Mouse (Mus musculus): ENCODE measurements at regions not wholly inside any gene's neighbourhood (a gene's known extent, or its start where the extent isn't known, plus 50 kb on each side); places are given as distances from the start of the nearest gene placed in this dataset.

DNA sequence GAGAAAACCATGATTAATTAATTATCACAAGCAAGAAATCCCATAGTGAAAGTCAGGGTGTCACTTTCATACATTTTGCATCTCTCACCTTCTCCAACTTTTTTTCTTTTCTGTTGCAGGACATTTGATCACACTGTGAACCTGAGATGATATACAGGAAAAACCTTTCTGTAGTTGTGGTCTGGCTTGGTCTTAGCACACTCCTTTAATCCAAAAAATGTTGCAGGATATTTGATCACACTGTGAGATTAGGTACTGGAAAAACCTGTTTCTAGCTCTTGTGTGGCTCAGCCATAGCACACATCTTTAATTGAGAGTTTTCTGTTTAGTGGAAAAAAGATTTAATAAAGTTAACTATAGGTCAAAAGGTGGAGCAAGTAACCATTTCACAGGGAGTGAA lies 645.6 kb upstream of the Zfp804a start:
- DNase-seq (ENCODE audit: low spot score): no peak

DNA sequence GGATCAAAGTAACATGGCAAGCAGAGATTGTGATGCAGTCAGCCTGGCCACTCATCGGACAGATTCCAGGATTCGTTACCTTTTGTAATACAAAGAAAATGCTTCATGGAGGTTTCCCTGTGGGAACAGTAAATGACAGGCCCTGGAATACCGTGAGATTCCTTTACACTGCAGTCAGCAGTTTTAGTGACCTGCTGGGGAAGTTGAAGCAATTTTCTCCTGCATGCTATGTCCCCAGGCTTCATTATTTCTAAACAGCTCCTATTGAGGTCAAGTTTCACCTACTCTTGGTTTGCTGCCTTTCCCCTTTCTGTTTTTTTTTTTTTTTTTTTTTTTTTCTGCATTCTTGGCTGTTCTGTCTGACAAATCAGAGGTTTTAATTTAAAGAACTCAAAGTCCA lies 641.3 kb upstream of the Zfp804a start:
- DNase-seq (ENCODE audit: low spot score): no peak

- peak; percentile 5 for DNase-seq (ENCODE audit: low spot score)
Observed at GRCm38 (mm10) chr2:81431411-81431810, 621.6 kb upstream of the Zfp804a start.

GRCm38 (mm10) chr2:81439082-81439481 lies 613.9 kb upstream of the Zfp804a start:
- no peak for DNase-seq (ENCODE audit: low spot score)

- DNase-seq (ENCODE audit: low spot score): no peak
Observed at GRCm38 (mm10) chr2:81440929-81441328, 612.1 kb upstream of the Zfp804a start.

- DNase-seq (ENCODE audit: low spot score): no peak
Observed at GRCm38 (mm10) chr2:81450514-81450913, 602.5 kb upstream of the Zfp804a start.

- no peak for DNase-seq (ENCODE audit: low spot score)
Observed at GRCm38 (mm10) chr2:81488821-81489220, 564.2 kb upstream of the Zfp804a start.

DNA sequence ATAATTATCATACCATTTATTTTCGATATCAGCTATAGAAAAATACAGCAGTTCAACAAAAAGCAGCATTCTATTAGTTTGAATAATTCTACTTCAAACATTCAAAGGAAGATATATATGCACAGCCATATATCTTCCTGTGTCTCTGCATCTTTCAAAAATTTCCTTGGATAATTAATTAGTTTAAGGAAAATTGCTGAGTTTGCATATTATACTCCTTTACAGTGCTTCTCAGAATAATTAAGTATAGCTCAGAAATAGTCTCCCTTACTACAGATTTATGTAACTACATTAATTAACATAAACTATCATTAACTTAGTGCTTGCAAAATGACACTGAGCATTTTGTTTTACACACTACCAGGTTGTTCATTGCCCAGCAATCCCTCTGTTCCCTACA lies 546.0 kb upstream of the Zfp804a start:
- no peak for DNase-seq (ENCODE audit: low spot score)

DNA sequence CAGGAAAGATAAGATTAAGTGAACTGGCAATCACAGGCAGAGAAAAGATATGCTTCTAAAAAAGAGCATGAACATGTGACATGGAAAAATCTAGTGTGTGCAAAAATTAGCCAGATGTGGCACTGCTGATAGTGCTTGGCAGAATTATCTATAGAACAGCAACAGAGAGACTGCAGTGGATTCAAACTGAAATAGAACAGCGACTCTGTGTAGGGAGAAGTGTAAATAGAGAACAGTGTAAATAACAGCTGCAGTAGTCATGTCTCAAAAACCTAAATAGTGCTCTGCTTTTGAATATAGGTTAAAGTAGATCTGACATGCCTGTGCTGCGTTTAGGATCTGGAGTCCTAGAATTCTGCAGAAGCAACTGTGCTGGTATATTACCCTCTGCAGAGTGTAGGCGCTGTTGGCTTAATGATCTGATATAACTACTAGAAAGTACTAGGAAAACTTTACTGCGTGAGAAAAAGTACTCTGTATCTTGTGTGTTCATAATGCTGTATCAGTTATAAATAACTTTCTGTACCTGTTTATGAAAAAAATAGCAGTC lies 539.9 kb upstream of the Zfp804a start:
- no peak for DNase-seq (ENCODE audit: low spot score)

GRCm38 (mm10) chr2:81538111-81538510 lies 514.9 kb upstream of the Zfp804a start:
- DNase-seq (ENCODE audit: low spot score): no peak

DNA sequence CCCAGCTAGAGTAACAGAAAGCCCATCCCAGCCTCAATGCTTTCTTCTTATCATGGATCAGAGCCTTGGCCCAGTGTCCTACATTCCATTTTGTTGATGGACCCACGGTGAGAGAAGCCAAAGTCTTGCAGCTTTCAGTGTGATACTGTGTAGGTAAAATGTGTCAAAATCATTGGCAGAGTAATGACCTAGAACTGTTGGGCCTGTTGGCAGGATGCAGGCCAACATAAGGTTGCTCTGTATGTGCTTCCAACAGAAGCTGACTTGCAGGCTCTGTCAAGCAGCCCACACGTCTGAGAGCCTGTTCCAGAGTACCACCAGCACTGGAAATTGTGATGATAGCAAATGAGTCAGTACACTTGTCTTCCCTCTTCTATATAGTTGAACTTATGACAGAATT lies 503.9 kb upstream of the Zfp804a start:
- no peak for DNase-seq (ENCODE audit: low spot score)

GRCm38 (mm10) chr2:81582111-81582510 lies 470.9 kb upstream of the Zfp804a start:
- no peak for DNase-seq (ENCODE audit: low spot score)

Measured in left cerebral cortex, adult 11 months (tissue).